Mouse (Mus musculus) brain, embryonic 14.5 days (tissue): ENCODE measurements at regions not wholly inside any gene's neighbourhood (a gene's known extent, or its start where the extent isn't known, plus 50 kb on each side); places are given as distances from the start of the nearest gene placed in this dataset.

Experiments used
- DNase-seq: peaks from one replicate; pipeline ENCODE4 v3.0.0-alpha.2; 2011; ENCODE audit warnings: low read depth
- CTCF ChIP-seq: fragments of 200-500 bp; IDR thresholded peaks from 2 replicates; pipeline ENCODE4 v1.5.1; 2012; ENCODE audit warnings: inconsistent platforms, mild to moderate bottlenecking, moderate library complexity, borderline replicate concordance; ENCODE audit not compliant: insufficient read depth, insufficient read length; ENCODE audit errors: extremely low read depth
- POLR2A ChIP-seq: fragments of 200-500 bp; IDR thresholded peaks from 2 replicates; pipeline ENCODE4 v1.6.1; 2012; ENCODE audit warnings: mild to moderate bottlenecking, inconsistent platforms, borderline replicate concordance; ENCODE audit not compliant: poor library complexity, insufficient read depth, insufficient read length, severe bottlenecking; ENCODE audit errors: extremely low read depth

DNA sequence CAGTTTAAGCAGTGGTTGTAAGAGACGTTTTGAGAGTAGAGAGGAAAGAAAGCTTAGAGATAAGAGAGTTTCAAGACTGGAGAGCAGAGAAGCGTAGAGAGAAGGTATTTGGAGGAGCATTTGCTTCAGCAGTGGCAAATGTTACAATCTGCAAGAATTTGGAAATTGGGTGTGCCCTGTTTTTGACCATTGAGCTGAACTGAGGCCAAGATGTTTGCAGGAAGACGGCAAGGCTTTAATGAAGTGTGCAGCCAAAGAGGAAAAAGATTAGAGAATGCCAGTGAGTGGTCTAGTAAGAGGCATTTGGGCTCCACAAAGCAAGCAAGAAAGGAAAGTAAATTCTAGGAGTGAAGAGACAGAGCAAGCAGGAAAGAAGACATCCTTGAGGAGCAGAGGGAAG, 168.8 kb upstream of the Fggy start:
- DNase-seq = no peak

GRCm38 (mm10) chr4:95389647-95390046, 167.7 kb upstream of the Fggy start:
- peak; percentile 34 for DNase-seq
- TF ChIP-seq CTCF (no peak), POLR2A (no peak)

More for the DNA sequence above, 168.8 kb upstream of the Fggy start:
- TF ChIP-seq CTCF (no peak), POLR2A (no peak)

DNA sequence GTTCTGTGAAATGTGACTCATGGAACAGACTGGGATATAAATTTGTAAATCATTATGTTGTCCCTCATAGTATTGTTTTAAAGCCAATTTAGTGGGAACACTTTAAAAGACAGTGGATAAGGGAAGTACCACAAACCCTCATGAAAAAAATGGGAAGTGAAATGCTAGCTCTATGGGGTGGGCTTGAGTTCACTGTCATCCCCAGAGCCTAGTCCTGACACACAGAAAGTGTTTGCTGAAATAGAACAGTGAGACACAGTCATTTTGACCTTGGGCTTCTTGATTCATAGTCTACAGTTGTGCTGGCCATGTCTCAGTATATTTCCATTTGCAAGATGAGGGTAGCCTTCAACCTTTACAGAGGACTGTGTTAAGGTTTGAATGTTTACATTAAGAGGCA, 166.8 kb upstream of the Fggy start:
- DNase-seq = no peak
- TF ChIP-seq CTCF = no peak
- no peak for TF ChIP-seq POLR2A

GRCm38 (mm10) chr4:95395746-95396145, 161.6 kb upstream of the Fggy start:
- TF ChIP-seq POLR2A (no peak), CTCF (no peak)
- DNase-seq = no peak

GRCm38 (mm10) chr4:95398301-95398700, 159.0 kb upstream of the Fggy start:
- TF ChIP-seq CTCF = no peak
- no peak for TF ChIP-seq POLR2A
- no peak for DNase-seq

DNA sequence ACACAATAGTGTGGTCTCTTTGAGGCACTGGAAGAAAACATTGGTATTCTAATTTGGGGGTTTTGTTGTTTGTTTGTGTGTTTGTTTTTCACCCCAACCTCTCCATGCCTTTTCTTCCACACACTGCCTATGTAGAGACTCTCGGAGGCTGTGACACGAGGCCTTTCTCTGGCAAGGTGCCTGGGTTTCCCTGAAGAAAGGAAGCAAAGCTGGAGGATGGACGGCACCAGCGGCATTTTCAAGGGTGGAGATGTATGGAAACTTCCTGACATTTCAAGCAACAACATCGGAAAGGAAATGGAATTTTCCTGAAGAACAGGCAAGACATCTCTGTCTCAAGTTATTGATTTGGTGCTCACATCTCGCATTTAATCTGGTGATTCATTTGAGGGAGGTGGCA, 155.0 kb upstream of the Fggy start:
- TF ChIP-seq POLR2A (no peak), CTCF (no peak)
- DNase-seq = no peak

GRCm38 (mm10) chr4:95417075-95417474, 140.2 kb upstream of the Fggy start:
- DNase-seq = no peak
- no peak for TF ChIP-seq CTCF
- no peak for TF ChIP-seq POLR2A

- no peak for TF ChIP-seq POLR2A
- no peak for TF ChIP-seq CTCF
- DNase-seq = no peak
Measured at GRCm38 (mm10) chr4:95426563-95426962, 130.7 kb upstream of the Fggy start.

DNA sequence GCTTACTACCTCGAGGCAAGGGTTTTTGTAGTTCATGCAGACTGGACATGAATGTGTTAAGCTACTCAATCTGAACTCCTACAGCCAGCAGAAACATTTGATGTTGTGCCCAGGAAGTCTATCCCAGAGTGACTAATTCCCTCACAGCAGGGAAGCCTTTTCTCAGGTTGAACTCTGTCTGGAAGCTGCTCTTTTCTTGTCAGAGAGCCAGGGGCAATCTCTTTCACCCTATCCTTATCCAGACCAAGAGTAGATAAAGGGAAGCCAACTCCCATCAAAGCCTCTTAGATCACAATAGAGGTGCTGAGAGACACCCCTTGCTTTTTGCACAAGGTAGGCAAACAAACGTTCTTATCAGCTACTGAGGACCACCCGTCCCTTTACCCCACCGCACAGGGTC, 122.8 kb upstream of the Fggy start:
- no peak for TF ChIP-seq POLR2A
- peak; percentile 67 for DNase-seq

DNA sequence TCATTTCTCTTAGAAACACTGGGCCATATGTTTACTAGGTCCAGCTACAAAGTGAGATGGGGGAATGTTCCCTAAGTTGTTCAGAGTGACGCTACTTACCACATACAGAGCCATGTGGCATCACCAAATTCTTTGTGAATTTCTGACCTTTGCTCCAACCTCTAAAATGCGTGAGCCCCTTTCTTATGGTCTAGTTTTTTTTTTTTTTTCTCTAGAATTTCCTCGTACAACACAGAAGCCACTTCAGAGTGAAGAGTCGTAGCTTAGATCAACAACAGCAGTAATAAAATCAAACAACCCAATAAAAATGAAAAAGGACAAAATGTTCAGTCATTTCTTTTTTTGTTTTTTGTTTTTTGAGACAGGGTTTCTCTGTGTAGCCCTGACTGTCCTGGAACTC, 122.2 kb upstream of the Fggy start:
- TF ChIP-seq CTCF = no peak
- TF ChIP-seq POLR2A = no peak
- no peak for DNase-seq

- TF ChIP-seq CTCF (no peak), POLR2A (no peak)
- DNase-seq = no peak
Measured at GRCm38 (mm10) chr4:95439834-95440233, 117.5 kb upstream of the Fggy start.

DNA sequence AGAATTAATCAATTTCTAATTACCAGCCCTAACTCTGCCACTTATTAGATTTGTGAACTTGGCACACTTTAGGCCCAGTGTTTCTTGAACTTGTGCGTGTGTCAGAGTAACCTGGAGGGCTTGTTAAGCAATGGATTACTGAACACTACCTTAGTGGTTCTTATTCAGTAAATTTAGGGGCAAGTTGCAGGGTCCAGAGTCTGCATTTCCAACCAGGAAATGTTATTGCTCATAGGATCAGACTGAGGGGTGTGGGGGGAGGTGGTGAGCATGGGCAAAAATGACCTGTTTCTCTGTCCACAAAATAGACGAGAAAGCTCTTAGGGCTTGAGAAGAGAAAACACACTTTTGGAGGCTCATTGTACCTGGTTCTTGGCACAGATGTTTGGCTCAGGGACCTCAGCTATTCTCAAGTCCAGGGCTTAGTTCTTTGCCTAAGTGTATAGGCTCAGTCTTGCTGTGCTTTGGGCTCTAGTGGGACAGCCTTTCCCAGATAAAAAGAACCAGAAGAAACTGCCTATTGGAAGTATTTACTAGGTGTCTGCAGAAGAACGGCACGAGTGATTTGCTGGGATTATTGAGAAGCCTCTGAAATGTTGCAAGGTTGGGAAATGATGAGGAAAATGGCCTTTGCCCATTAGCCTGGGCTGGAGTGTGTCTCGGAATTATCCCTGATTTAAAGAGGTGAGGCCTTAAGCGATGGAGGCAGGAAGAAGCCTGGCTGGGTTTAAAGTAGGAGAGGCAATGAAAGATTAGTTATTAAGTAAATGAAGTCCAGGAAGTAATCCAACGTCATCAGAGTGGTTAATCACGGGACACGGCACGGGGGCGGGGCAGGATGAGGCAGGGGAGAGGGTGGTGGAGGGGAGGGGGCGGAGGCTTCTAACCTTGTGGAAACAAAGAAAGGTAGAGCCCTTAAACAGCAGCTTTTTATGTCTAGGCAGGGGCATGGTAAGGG, 113.2 kb upstream of the Fggy start:
- TF ChIP-seq CTCF = no peak
- TF ChIP-seq POLR2A = no peak
- no peak for DNase-seq
